Mouse (Mus musculus) left cerebral cortex, adult 9 months (tissue): ENCODE results near the gene Sema3g.

Experiments
- DNase-seq, 2 experiments: peaks; one replicate each; pipeline ENCODE4 v3.0.0; 2022; ENCODE audit warnings: low spot score in 2 of 2

Gene Sema3g

GRCm38 (mm10) chr14:31232404-31233069 is 14.9 kb downstream of the Sema3g start:
- DNase-seq, result no peak

- DNase-seq, result no peak
Measured at GRCm38 (mm10) chr14:31233070-31233995, 15.7 kb downstream of the Sema3g start.

GRCm38 (mm10) chr14:31233996-31234591 is 16.4 kb downstream of the Sema3g start:
- peak in 1 of 2 experiments; percentile 88 for DNase-seq

GRCm38 (mm10) chr14:31237101-31237882 is 19.6 kb downstream of the Sema3g start:
- no peak for DNase-seq

GRCm38 (mm10) chr14:31240528-31240927 is 22.9 kb downstream of the Sema3g start:
- DNase-seq, result no peak

GRCm38 (mm10) chr14:31244777-31245176 is 27.1 kb downstream of the Sema3g start:
- DNase-seq, result no peak

GRCm38 (mm10) chr14:31245946-31246345 is 28.3 kb downstream of the Sema3g start:
- no peak for DNase-seq

- DNase-seq, result no peak
Measured at GRCm38 (mm10) chr14:31248396-31248795, 30.7 kb downstream of the Sema3g start.

- DNase-seq, result no peak
Measured at GRCm38 (mm10) chr14:31250222-31251083, 32.8 kb downstream of the Sema3g start.

- DNase-seq, result peak; percentile 85 to 96
Measured at GRCm38 (mm10) chr14:31251084-31251604, 33.5 kb downstream of the Sema3g start, which contains the start of the genes Phf7 and Bap1. Phf7 (minus strand) TSS chr14:31251317. Bap1 (plus strand) TSS chr14:31251450.

- no peak for DNase-seq
Measured at GRCm38 (mm10) chr14:31251626-31252025, 34.0 kb downstream of the Sema3g start.

- no peak for DNase-seq
Measured at GRCm38 (mm10) chr14:31252091-31252490, 34.4 kb downstream of the Sema3g start.

GRCm38 (mm10) chr14:31258476-31259050 is 40.9 kb downstream of the Sema3g start:
- no peak for DNase-seq

GRCm38 (mm10) chr14:31260374-31260773 is 42.7 kb downstream of the Sema3g start:
- DNase-seq, result no peak

- no peak for DNase-seq
Measured at GRCm38 (mm10) chr14:31260932-31261331, 43.3 kb downstream of the Sema3g start.

- peak in 1 of 2 experiments; percentile 49 for DNase-seq
Measured at GRCm38 (mm10) chr14:31267649-31268048, 50.0 kb downstream of the Sema3g start.

GRCm38 (mm10) chr14:31268301-31269001 is 50.8 kb downstream of the Sema3g start:
- peak; percentile 77 to 85 for DNase-seq

- peak in 1 of 2 experiments; percentile 53 for DNase-seq
Measured at GRCm38 (mm10) chr14:31269456-31270100, 51.9 kb downstream of the Sema3g start.

GRCm38 (mm10) chr14:31271121-31271520 is 53.5 kb downstream of the Sema3g start:
- no peak for DNase-seq
